Mouse (Mus musculus) activated CD4-positive, CD25-positive, alpha-beta regulatory T cell (primary cell): Measurements from ENCODE around the gene Vmn2r16. TPM values are rescaled to one million over a fixed set of nuclear protein-coding genes. Genes with fewer than 3 reads are reported as not detected.

Source experiments
- polyA plus RNA-seq, 2 experiments: library from polyadenylated mRNA; unstranded; fragments of 100-300 nt; shearing (Covaris generic); gene quantifications; one replicate each; pipeline ENCODE4 v1.2.1; 2017

The Vmn2r16 gene
- polyA plus RNA-seq = not detected

DNA sequence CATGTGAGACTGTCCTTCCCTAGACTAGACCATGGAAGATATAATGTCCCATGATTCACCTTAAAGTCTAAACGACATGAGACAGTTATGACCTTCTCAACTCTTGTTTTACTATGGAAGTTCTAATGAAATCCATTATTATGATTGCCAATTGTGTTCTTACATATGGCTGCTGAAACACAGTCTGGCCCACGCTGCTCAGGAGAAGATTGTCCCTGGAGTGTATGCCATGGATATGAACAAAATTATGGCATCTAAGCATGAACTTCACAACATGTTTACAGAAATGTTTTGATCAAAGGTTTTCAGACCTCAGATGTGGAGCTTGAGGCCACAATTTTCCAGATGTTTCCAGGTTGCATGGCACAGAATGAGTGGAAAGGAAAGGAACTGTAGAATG lies at the start of gene Vmn2r16:
TSS of gene Vmn2r16 (plus strand) at position 301 of the 400 bp plus-strand sequence.

DNA sequence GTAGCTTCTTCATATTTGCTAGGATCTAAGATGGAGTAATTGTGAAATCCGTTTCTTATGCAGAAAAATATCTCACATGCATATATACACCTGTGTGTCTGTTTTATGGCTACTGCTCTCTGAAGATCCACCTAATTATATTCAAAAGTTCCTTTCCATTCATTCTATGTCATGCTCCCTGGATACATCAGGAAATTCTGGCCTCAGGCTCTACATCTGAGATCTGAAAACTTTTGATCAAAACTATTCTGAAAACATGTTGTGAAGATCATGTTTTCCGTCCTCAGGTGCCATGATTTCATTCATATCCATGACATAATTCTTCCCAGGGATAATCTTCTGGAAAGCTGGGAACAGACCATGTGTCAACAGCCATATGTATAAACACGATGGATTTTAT lies 32.4 kb upstream of the Vmn2r16 start, which contains the start of gene Vmn2r15:
TSS of gene Vmn2r15 (minus strand) at position 101 of the 400 bp plus-strand sequence.

DNA sequence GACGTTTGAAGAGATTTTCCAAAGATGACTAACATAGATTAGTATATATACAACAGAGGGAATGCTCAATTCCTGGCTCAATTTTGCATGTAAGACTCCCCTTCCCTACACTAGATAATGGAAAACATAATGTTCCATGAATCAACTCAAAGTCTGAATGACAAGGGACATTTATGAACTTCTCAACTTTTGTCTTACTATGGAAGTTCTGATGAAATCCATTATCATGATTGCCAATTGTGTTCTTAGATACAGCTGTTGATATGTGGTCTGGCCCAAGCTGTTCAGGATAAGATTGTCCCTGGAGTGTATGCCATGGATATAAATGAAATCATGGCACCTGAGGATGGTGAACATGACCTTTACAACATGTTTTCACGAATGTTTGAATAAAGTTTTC lies 89.4 kb downstream of the Vmn2r16 start, which contains the start of gene Vmn2r17:
TSS of gene Vmn2r17 (plus strand) at position 301 of the 400 bp plus-strand sequence.

Other genes starting within 250 kb of the Vmn2r16 start
- not detected for gene Vmn2r12, start 232.2 kb upstream of the Vmn2r16 start, polyA plus RNA-seq
- gene Vmn2r13, start 138.0 kb upstream of the Vmn2r16 start, polyA plus RNA-seq = not detected
- under 1 TPM in 1 of 2 experiments, not detected in 1; 0.02 TPM for gene Vmn2r14, start 105.5 kb upstream of the Vmn2r16 start, polyA plus RNA-seq
- gene Vmn2r15, start 32.5 kb upstream of the Vmn2r16 start, polyA plus RNA-seq = not detected
- gene Vmn2r17, start 89.5 kb downstream of the Vmn2r16 start, polyA plus RNA-seq = under 1 TPM in 1 of 2 experiments, not detected in 1; 0.02 TPM
- 100 to 1,000 TPM in 1 of 2 experiments, 10 to 100 TPM in 1; 65.1 to 108 TPM for gene Crlf2, start 228.8 kb downstream of the Vmn2r16 start, polyA plus RNA-seq